Comparison of ENCODE assay signal across 15 mouse cellular contexts in the genomic region with DNA sequence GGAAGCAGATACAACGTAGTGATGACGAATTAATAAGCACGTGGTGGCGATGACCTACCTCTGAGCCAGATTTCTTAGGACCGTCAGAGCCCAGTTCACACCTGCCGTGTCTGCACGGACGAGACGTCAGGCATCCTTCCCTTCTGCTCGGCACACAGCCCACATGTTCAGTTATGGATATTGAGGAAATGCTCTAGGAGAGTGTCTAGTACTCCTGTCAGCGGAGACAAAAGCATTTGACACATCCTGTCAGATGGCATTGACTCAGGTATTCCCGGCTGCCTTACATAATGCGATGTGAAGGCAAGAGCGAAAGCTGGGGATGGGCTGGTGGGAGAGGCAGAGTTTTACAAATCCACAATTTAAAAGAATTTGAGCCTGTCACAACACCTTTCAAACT.
DNase-seq lines count a peak whose midpoint lies in the region; ATAC-seq lines count a peak whose summit lies in the region.
"Had no signal": no experiment of that assay in that cellular context is flagged by ENCODE, and none has a peak within 500 bp of the region (broad histone marks: within the 10 kb centered on the region; RNA-seq: fewer than 3 reads in every experiment).

No protein-coding gene starts in this region.

- 0 out of 2 replicates have a peak overlapping the region, but pooled peaks have one; percentile 17 for H3K27ac ChIP-seq in midbrain, embryonic 10.5 days (replicated peaks)
- H3K27ac ChIP-seq in midbrain, embryonic 13.5 days, result no peak overlapping the region
- no peak overlapping the region for H3K27ac ChIP-seq in forebrain, embryonic 16.5 days (ENCODE audit: low read length)
- H3K27ac ChIP-seq in liver, embryonic 12.5 days, result no peak overlapping the region
- H3K27ac ChIP-seq: kidney, embryonic 15.5 days; layer of hippocampus, adult 2 months; liver, embryonic 14.5 days had no signal

- no peak overlapping the region for H3K9ac ChIP-seq in midbrain, embryonic 13.5 days (replicated peaks)
- H3K9ac ChIP-seq in forebrain, embryonic 16.5 days (replicated peaks; ENCODE audit: low read depth, low read length), result no peak overlapping the region
- H3K9ac ChIP-seq in liver, embryonic 12.5 days, result no peak overlapping the region
- H3K9ac ChIP-seq: kidney, embryonic 15.5 days; liver, embryonic 14.5 days had no signal

- no peaks in the 10 kb centered on the region for H3K27me3 ChIP-seq in midbrain, embryonic 10.5 days (ENCODE audit: low read depth, poor library complexity, severe bottlenecking)
- H3K27me3 ChIP-seq in midbrain, embryonic 13.5 days, result no peaks in the 10 kb centered on the region
- no peaks in the 10 kb centered on the region for H3K27me3 ChIP-seq in forebrain, embryonic 16.5 days (replicated peaks; ENCODE audit: control insufficient read depth, insufficient read depth, low read length)
- H3K27me3 ChIP-seq in liver, embryonic 12.5 days (replicated peaks), result no peaks in the 10 kb centered on the region
- H3K27me3 ChIP-seq: kidney, embryonic 15.5 days had no signal

- no peaks in the 10 kb centered on the region for H3K36me3 ChIP-seq in midbrain, embryonic 10.5 days
- no peaks in the 10 kb centered on the region for H3K36me3 ChIP-seq in midbrain, embryonic 13.5 days
- H3K36me3 ChIP-seq in forebrain, embryonic 16.5 days (ENCODE audit: control insufficient read depth, insufficient read depth), result no peaks in the 10 kb centered on the region
- H3K36me3 ChIP-seq in liver, embryonic 12.5 days, result no peaks in the 10 kb centered on the region
- H3K36me3 ChIP-seq: kidney, embryonic 15.5 days had no signal

- no peaks in the 10 kb centered on the region for H3K9me3 ChIP-seq in midbrain, embryonic 10.5 days (replicated peaks)
- H3K9me3 ChIP-seq in midbrain, embryonic 13.5 days, result no peaks in the 10 kb centered on the region
- H3K9me3 ChIP-seq in forebrain, embryonic 16.5 days (ENCODE audit: control insufficient read depth, low read length), result no peaks in the 10 kb centered on the region
- H3K9me3 ChIP-seq in liver, embryonic 12.5 days (replicated peaks), result no peaks in the 10 kb centered on the region
- H3K9me3 ChIP-seq: kidney, embryonic 15.5 days had no signal

- no peak overlapping the region for H3K4me3 ChIP-seq in midbrain, embryonic 10.5 days
- no peak overlapping the region for H3K4me3 ChIP-seq in midbrain, embryonic 13.5 days (replicated peaks)
- H3K4me3 ChIP-seq in forebrain, embryonic 16.5 days (replicated peaks; ENCODE audit: low read length), result no peak overlapping the region
- H3K4me3 ChIP-seq in liver, embryonic 12.5 days, result no peak overlapping the region
- H3K4me3 ChIP-seq: kidney, embryonic 15.5 days; layer of hippocampus, adult 2 months had no signal

- WGBS in midbrain, embryonic 10.5 days, result 73% methylated on average over 14 of the region's 14 CpGs
- WGBS in midbrain, embryonic 13.5 days, result 56% methylated on average over 14 of the region's 14 CpGs
- 38% methylated on average over 14 of the region's 14 CpGs for WGBS in forebrain, embryonic 16.5 days
- WGBS in liver, embryonic 12.5 days (ENCODE audit: insufficient replicate concordance), result 79% methylated on average over 14 of the region's 14 CpGs

- no peak overlapping the region for H3K4me2 ChIP-seq in midbrain, embryonic 13.5 days (replicated peaks)
- H3K4me2 ChIP-seq in forebrain, embryonic 16.5 days (ENCODE audit: low read length), result peak overlapping the region; percentile 29
- H3K4me2 ChIP-seq in liver, embryonic 12.5 days, result no peak overlapping the region
- H3K4me2 ChIP-seq: kidney, embryonic 15.5 days had no signal

- DNase-seq in embryo, embryonic 10.5 days (ENCODE audit: low spot score), result peak; percentile 6
- no peak for DNase-seq in embryo, embryonic 9.5 days (ENCODE audit: extremely low spot score)
- no peak for DNase-seq in midbrain, embryonic 10.5 days (ENCODE audit: low spot score)
- DNase-seq in retina, embryonic 14.5 days (ENCODE audit: low spot score), result peak; percentile 12
- no peak for DNase-seq in Muller cell, postnatal 12 days (ENCODE audit: inconsistent ontology term)
- DNase-seq: adrenal gland, adult 2 months; cerebellum, postnatal 36 days; heart, adult 18-20 months; lung, postnatal 36 days had no signal

- H3K4me1 ChIP-seq in midbrain, embryonic 10.5 days, result peaks cover 21% of the 10 kb centered on the region
- H3K4me1 ChIP-seq in midbrain, embryonic 13.5 days (replicated peaks), result peaks cover 11% of the 10 kb centered on the region; the same call in 1 of the 2 replicates
- H3K4me1 ChIP-seq in forebrain, embryonic 16.5 days (replicated peaks; ENCODE audit: control insufficient read depth, insufficient read depth, low read length), result peaks cover 16% of the 10 kb centered on the region
- H3K4me1 ChIP-seq in liver, embryonic 12.5 days, result no peaks in the 10 kb centered on the region
- H3K4me1 ChIP-seq: kidney, embryonic 15.5 days had no signal

- ATAC-seq in midbrain, embryonic 13.5 days, result no peak
- ATAC-seq in forebrain, embryonic 16.5 days, result peak; percentile 61
- no peak for ATAC-seq in liver, embryonic 12.5 days

Comparison
In these comparisons a context has a peak if more than half of its experiments do, and no peak if none do; other contexts are left out.
1. DNase-seq: peak in embryo, embryonic 10.5 days (single experiment) and retina, embryonic 14.5 days (single experiment); none in embryo, embryonic 9.5 days (single experiment), midbrain, embryonic 10.5 days (single experiment) and Muller cell, postnatal 12 days (single experiment).